ENCODE assay signal across 14 mouse cellular contexts in genomic region chr1:158124902-158125301, GRCm38 (mm10).
DNase-seq lines count a peak whose midpoint lies in the region; ATAC-seq and TF ChIP-seq lines count a peak whose summit lies in the region.
"Had no signal": no experiment of that assay in that cellular context is flagged by ENCODE, and none has a peak within 500 bp of the region (broad histone marks: within the 10 kb centered on the region; RNA-seq: fewer than 3 reads in every experiment).

No protein-coding gene starts in this region.

- ATAC-seq in midbrain, embryonic 16.5 days: 0 out of 2 replicates have a peak, but pooled peaks have one; percentile 25
- no peak for ATAC-seq in midbrain, embryonic 15.5 days (replicated peaks)

- H3K4me3 ChIP-seq in midbrain, embryonic 16.5 days (ENCODE audit: low read depth, low read length): no peak overlapping the region
- H3K4me3 ChIP-seq in midbrain, embryonic 15.5 days: no peak overlapping the region
- no peak overlapping the region for H3K4me3 ChIP-seq in layer of hippocampus, adult 2 months
- H3K4me3 ChIP-seq: embryonic facial prominence, embryonic 13.5 days; limb, embryonic 12.5 days had no signal

- no peaks in the 10 kb centered on the region for H3K9me3 ChIP-seq in midbrain, embryonic 16.5 days (replicated peaks; ENCODE audit: control insufficient read depth, low read length, poor library complexity, severe bottlenecking)
- H3K9me3 ChIP-seq in midbrain, embryonic 15.5 days: no peaks in the 10 kb centered on the region
- H3K9me3 ChIP-seq: embryonic facial prominence, embryonic 13.5 days; limb, embryonic 12.5 days had no signal

- H3K36me3 ChIP-seq in midbrain, embryonic 16.5 days (ENCODE audit: control insufficient read depth, insufficient read depth, low read length): no peaks in the 10 kb centered on the region
- H3K36me3 ChIP-seq in midbrain, embryonic 15.5 days (replicated peaks): no peaks in the 10 kb centered on the region
- H3K36me3 ChIP-seq: embryonic facial prominence, embryonic 13.5 days; limb, embryonic 12.5 days had no signal

- no peak overlapping the region for H3K9ac ChIP-seq in midbrain, embryonic 16.5 days (ENCODE audit: low read depth, low read length)
- H3K9ac ChIP-seq in midbrain, embryonic 15.5 days: no peak overlapping the region
- H3K9ac ChIP-seq: embryonic facial prominence, embryonic 13.5 days; limb, embryonic 12.5 days; liver, embryonic 14.5 days had no signal

- H3K4me1 ChIP-seq in midbrain, embryonic 16.5 days (ENCODE audit: control insufficient read depth, insufficient read depth, low read length): no peaks in the 10 kb centered on the region
- no peaks in the 10 kb centered on the region for H3K4me1 ChIP-seq in midbrain, embryonic 15.5 days
- H3K4me1 ChIP-seq: embryonic facial prominence, embryonic 13.5 days; limb, embryonic 12.5 days had no signal

- WGBS in midbrain, embryonic 16.5 days: 65% methylated on average over 3 of the region's 3 CpGs
- WGBS in midbrain, embryonic 15.5 days: 66% methylated on average over 3 of the region's 3 CpGs

- TF ChIP-seq CTCF in layer of hippocampus, adult 2 months (conservative IDR thresholded peaks at IDR 0.05): no peak

- no peak overlapping the region for H3K4me2 ChIP-seq in midbrain, embryonic 16.5 days (ENCODE audit: low read length)
- no peak overlapping the region for H3K4me2 ChIP-seq in midbrain, embryonic 15.5 days
- H3K4me2 ChIP-seq: embryonic facial prominence, embryonic 13.5 days; limb, embryonic 12.5 days had no signal

- peak; percentile 1 for DNase-seq in embryo, embryonic 10.5 days (ENCODE audit: low spot score)
- no peak for DNase-seq in embryo, embryonic 11 days
- DNase-seq in left cerebral cortex, postnatal 36 days (ENCODE audit: low spot score in 2 of 2): peak; percentile 44 to 53
- DNase-seq in layer of hippocampus, adult 2 months (ENCODE audit: low spot score in 2 of 2): no peak
- no peak for DNase-seq in thymus, postnatal 14 days
- DNase-seq in yolk sac, embryonic 10.5 days (ENCODE audit: low spot score): no peak
- DNase-seq: adrenal gland, postnatal 14 days; cerebellum, postnatal 25 days; lung, postnatal 14 days had no signal

- intact Hi-C loops in left cerebral cortex, postnatal 36 days (cut with DNase I): no loop called here

- H3K27ac ChIP-seq in midbrain, embryonic 16.5 days (ENCODE audit: low read length): no peak overlapping the region
- H3K27ac ChIP-seq in midbrain, embryonic 15.5 days: no peak overlapping the region
- no peak overlapping the region for H3K27ac ChIP-seq in layer of hippocampus, adult 2 months
- H3K27ac ChIP-seq: embryonic facial prominence, embryonic 13.5 days; limb, embryonic 12.5 days; liver, embryonic 14.5 days had no signal

- H3K27me3 ChIP-seq in midbrain, embryonic 16.5 days (ENCODE audit: control insufficient read depth, insufficient read depth, low read depth, low read length): no peaks in the 10 kb centered on the region
- no peaks in the 10 kb centered on the region for H3K27me3 ChIP-seq in midbrain, embryonic 15.5 days (replicated peaks)
- H3K27me3 ChIP-seq: embryonic facial prominence, embryonic 13.5 days; limb, embryonic 12.5 days had no signal

Comparison
In these comparisons a context has a peak if more than half of its experiments do, and no peak if none do; other contexts are left out.
1. DNase-seq: peak in embryo, embryonic 10.5 days (single experiment) and left cerebral cortex, postnatal 36 days (2 of 2); none in embryo, embryonic 11 days (single experiment), layer of hippocampus, adult 2 months (0 of 2), thymus, postnatal 14 days (single experiment) and yolk sac, embryonic 10.5 days (single experiment).